ENCODE assay signal across 24 mouse cellular contexts in genomic region chr10:34071650-34072049, GRCm38 (mm10). TPM values are rescaled to one million over a fixed set of nuclear protein-coding genes. Genes with fewer than 3 reads are reported as not detected.
DNase-seq lines count a peak whose midpoint lies in the region; ATAC-seq and TF ChIP-seq lines count a peak whose summit lies in the region.
"Had no signal": no experiment of that assay in that cellular context is flagged by ENCODE, and none has a peak within 500 bp of the region (broad histone marks: within the 10 kb centered on the region; RNA-seq: fewer than 3 reads in every experiment).

No protein-coding gene starts in this region.

- H3K4me3 ChIP-seq in heart, embryonic 11.5 days (ENCODE audit: low read depth, low read length), result no peak overlapping the region
- H3K4me3 ChIP-seq in layer of hippocampus, adult 2 months, result no peak overlapping the region
- no peak overlapping the region for H3K4me3 ChIP-seq in myocyte
- H3K4me3 ChIP-seq: limb, embryonic 15.5 days; neural tube, embryonic 12.5 days; stomach, embryonic 15.5 days had no signal

- in situ Hi-C loops in Patski (cut with MboI; ENCODE audit: low pct_unique_long_range_greater_than_20kb), result no loop called here

- no peak for TF ChIP-seq POLR2A in myocyte (IDR thresholded peaks at IDR 0.05; ENCODE audit: insufficient read length, low read depth)

- ATAC-seq in heart, embryonic 11.5 days (replicated peaks; ENCODE audit: insufficient number of reproducible peaks, low FRiP score, low TSS enrichment), result no peak
- peak; percentile 67 for ATAC-seq in Patski

- H3K27ac ChIP-seq in heart, embryonic 11.5 days (ENCODE audit: low read depth, low read length), result peak overlapping the region; percentile 48
- H3K27ac ChIP-seq in layer of hippocampus, adult 2 months, result no peak overlapping the region
- H3K27ac ChIP-seq: hindbrain, embryonic 14.5 days; limb, embryonic 15.5 days; neural tube, embryonic 12.5 days; stomach, embryonic 15.5 days had no signal

- DNase-seq in heart, adult 8-10 months (ENCODE audit: low spot score), result no peak
- no peak for DNase-seq in layer of hippocampus, adult 2 months (ENCODE audit: low spot score in 2 of 2)
- DNase-seq in layer of hippocampus, adult 18-20 months (ENCODE audit: low spot score in 2 of 2), result no peak
- DNase-seq in Patski (ENCODE audit: low read depth, low spot score), result no peak
- DNase-seq in adrenal gland, adult (ENCODE audit: inconsistent age in 2 of 2, low spot score in 1 of 2), result no peak
- DNase-seq: adrenal gland, postnatal 14 days; cerebellum, adult 18-20 months; gastrocnemius, postnatal 14 days; kidney, adult 2 months; kidney, postnatal 36 days; right cerebral cortex, postnatal 14 days; thymus, postnatal 25 days had no signal

- H3K4me1 ChIP-seq in heart, embryonic 11.5 days (ENCODE audit: control insufficient read depth, insufficient read depth, low read length), result no peaks in the 10 kb centered on the region
- H3K4me1 ChIP-seq: limb, embryonic 15.5 days; neural tube, embryonic 12.5 days; stomach, embryonic 15.5 days had no signal

- WGBS in heart, embryonic 11.5 days (ENCODE audit: insufficient replicate concordance), result 61% methylated on average over 2 of the region's 2 CpGs

- H3K4me2 ChIP-seq in heart, embryonic 11.5 days, result no peak overlapping the region
- peak overlapping the region; percentile 55 for H3K4me2 ChIP-seq in myocyte (ENCODE audit: low read depth)
- H3K4me2 ChIP-seq: hindbrain, embryonic 14.5 days; limb, embryonic 15.5 days; neural tube, embryonic 12.5 days had no signal

- H3K36me3 ChIP-seq in heart, embryonic 11.5 days (ENCODE audit: control insufficient read depth, insufficient read depth, low read length), result no peaks in the 10 kb centered on the region
- no peaks in the 10 kb centered on the region for H3K36me3 ChIP-seq in myocyte (ENCODE audit: control insufficient read depth, insufficient read depth)
- H3K36me3 ChIP-seq: limb, embryonic 15.5 days; neural tube, embryonic 12.5 days; stomach, embryonic 15.5 days had no signal

- no peak overlapping the region for H3ac ChIP-seq in myocyte (ENCODE audit: control insufficient read depth, insufficient read length)

- H3K9me3 ChIP-seq in heart, embryonic 11.5 days (replicated peaks; ENCODE audit: control insufficient read depth, low read length), result no peaks in the 10 kb centered on the region
- H3K9me3 ChIP-seq: limb, embryonic 15.5 days; neural tube, embryonic 12.5 days; stomach, embryonic 15.5 days had no signal

- no peaks in the 10 kb centered on the region for H3K79me2 ChIP-seq in myocyte (ENCODE audit: control insufficient read depth, insufficient read depth)

- H3K9ac ChIP-seq in heart, embryonic 11.5 days (ENCODE audit: low read depth, low read length), result no peak overlapping the region
- H3K9ac ChIP-seq: hindbrain, embryonic 14.5 days; limb, embryonic 15.5 days; neural tube, embryonic 12.5 days; stomach, embryonic 15.5 days had no signal

- POLR2A ChIA-PET in Patski (lab: Charles Lee), result no interaction called here

- no peaks in the 10 kb centered on the region for H3K27me3 ChIP-seq in heart, embryonic 11.5 days (ENCODE audit: control insufficient read depth, insufficient read depth, low read length)
- H3K27me3 ChIP-seq in Patski (no peaks in the 10 kb centered on the region), myocyte (ENCODE audit: control insufficient read depth, insufficient read depth, insufficient read length) (no peaks in the 10 kb centered on the region)
- H3K27me3 ChIP-seq: limb, embryonic 15.5 days; neural tube, embryonic 12.5 days; stomach, embryonic 15.5 days had no signal

- TF ChIP-seq CTCF in layer of hippocampus, adult 2 months (conservative IDR thresholded peaks at IDR 0.05), result peak; percentile 60
- peak; percentile 42 for TF ChIP-seq CTCF in Patski (IDR thresholded peaks at IDR 0.05)

- CTCF ChIA-PET in Patski (lab: Charles Lee), result interaction anchor here (1.1 to 2.4 kb wide), 5 partner anchors 9 to 35 kb away, joined by 4 to 9 read pairs (median 5); no protein-coding TSS in a partner anchor

TF ChIP-seq in myocyte, 11 proteins besides CTCF, POLR2A, EP300 and RAD21:
- TF ChIP-seq MYOD1 (IDR thresholded peaks at IDR 0.05; ENCODE audit: control insufficient read depth in 1 of 3, insufficient read length in 2 of 3, low read depth in 2 of 3), result no peak
- no peak for TF ChIP-seq SRF (IDR thresholded peaks at IDR 0.05; ENCODE audit: control insufficient read depth, insufficient read length, low read depth)
- TF ChIP-seq MYOG (IDR thresholded peaks at IDR 0.05; ENCODE audit: control insufficient read depth in 1 of 3, insufficient read depth in 1 of 3, insufficient read length in 2 of 3, low read depth in 2 of 3), result no peak
- no peak for TF ChIP-seq USF1 (IDR thresholded peaks at IDR 0.05; ENCODE audit: low read depth)
- TF ChIP-seq POLR2AphosphoS2 (IDR thresholded peaks at IDR 0.05; ENCODE audit: insufficient read length, low read depth), result no peak
- TF ChIP-seq REST (IDR thresholded peaks at IDR 0.05; ENCODE audit: insufficient read depth, insufficient read length), result no peak
- no peak for TF ChIP-seq MAX (IDR thresholded peaks at IDR 0.05; ENCODE audit: low read depth)
- TF ChIP-seq TCF12 (IDR thresholded peaks at IDR 0.05; ENCODE audit: insufficient read depth, poor library complexity, severe bottlenecking), result no peak
- TF ChIP-seq TCF3 (IDR thresholded peaks at IDR 0.05; ENCODE audit: insufficient read length, low read depth), result no peak
- no peak for TF ChIP-seq CEBPB (IDR thresholded peaks at IDR 0.05; ENCODE audit: insufficient read depth, poor library complexity, severe bottlenecking)
- no peak for TF ChIP-seq E2F4 (IDR thresholded peaks at IDR 0.05; ENCODE audit: insufficient read depth)

RNA-seq across cellular contexts. Expression of gene Calhm5, which starts 24.7 kb away (rescaled TPM):
- 0.86 and 1.2 TPM in 2 replicates for polyA plus RNA-seq in heart, embryonic 11.5 days (2014; fragmentation: Nextera tagmentation; extraction: Ambion mirVana)
- total RNA-seq in heart, adult 8-10 months (2022), result 1 to 10 TPM in 1 of 4 experiments, under 1 TPM in 3; 0.63 to 1.1 (median 0.81) TPM
- 1 to 10 TPM; 3.9 to 4.7 TPM for total RNA-seq in layer of hippocampus, adult 2 months (2021)
- 1 to 10 TPM; 4.0 to 4.1 TPM for total RNA-seq in layer of hippocampus, adult 18-20 months (2021)
- 0.59 TPM for polyA plus RNA-seq in Patski (2021)
- polyA plus RNA-seq in myocyte (2012; fragmentation: generic; extraction: Trizol), result 0.08 TPM
- total RNA-seq: megakaryocyte-erythroid progenitor cell, adult 5-6 weeks had no signal

RNA-seq across cellular contexts. Expression of gene Calhm4, which starts 27.5 kb away (rescaled TPM):
- polyA plus RNA-seq in heart, embryonic 11.5 days (2014; fragmentation: Nextera tagmentation; extraction: Ambion mirVana), result 0.06 TPM in 1 of 2 replicates, not detected in the other
- not detected for total RNA-seq in heart, adult 8-10 months (2022)
- total RNA-seq in layer of hippocampus, adult 2 months (2021), result not detected
- not detected for total RNA-seq in layer of hippocampus, adult 18-20 months (2021)
- 0.03 TPM for polyA plus RNA-seq in Patski (2021)
- polyA plus RNA-seq in myocyte (2012; fragmentation: generic; extraction: Trizol), result not detected
- total RNA-seq: adrenal gland, postnatal 14 days; gastrocnemius, postnatal 14 days; layer of hippocampus, postnatal 14 days; left cerebral cortex, postnatal 25 days; megakaryocyte-erythroid progenitor cell, adult 5-6 weeks had no signal
- polyA plus RNA-seq: heart, postnatal 0 days; hindbrain, embryonic 14.5 days; kidney, adult 2 months; limb, embryonic 15.5 days; liver, embryonic 16.5 days; neural tube, embryonic 12.5 days; spleen, adult 2 months; stomach, embryonic 15.5 days had no signal

RNA-seq across cellular contexts. Expression of gene Trappc3l, which starts 34.3 kb away (rescaled TPM):
- not detected in 2 replicates for polyA plus RNA-seq in heart, embryonic 11.5 days (2014; fragmentation: Nextera tagmentation; extraction: Ambion mirVana)
- not detected for total RNA-seq in heart, adult 8-10 months (2022)
- under 1 TPM in 1 of 2 experiments, not detected in 1; 0.39 TPM for total RNA-seq in layer of hippocampus, adult 2 months (2021)
- total RNA-seq in layer of hippocampus, adult 18-20 months (2021), result under 1 TPM in 1 of 2 experiments, not detected in 1; 0.64 TPM
- polyA plus RNA-seq in Patski (2021), result not detected
- not detected for polyA plus RNA-seq in myocyte (2012; fragmentation: generic; extraction: Trizol)
- total RNA-seq: adrenal gland, postnatal 14 days; gastrocnemius, postnatal 14 days; megakaryocyte-erythroid progenitor cell, adult 5-6 weeks had no signal
- polyA plus RNA-seq: heart, postnatal 0 days; hindbrain, embryonic 14.5 days; kidney, adult 2 months; limb, embryonic 15.5 days; liver, embryonic 16.5 days; neural tube, embryonic 12.5 days; spleen, adult 2 months; stomach, embryonic 15.5 days had no signal

RNA-seq across cellular contexts. Expression of gene Rwdd1, which starts 52.2 kb away (rescaled TPM):
- polyA plus RNA-seq in heart, embryonic 11.5 days (2014; fragmentation: Nextera tagmentation; extraction: Ambion mirVana), result 118 and 126 TPM in 2 replicates
- 100 to 1,000 TPM; 111 to 118 (median 114) TPM for total RNA-seq in heart, adult 8-10 months (2022)
- total RNA-seq in layer of hippocampus, adult 2 months (2021), result 100 to 1,000 TPM in 1 of 2 experiments, 10 to 100 TPM in 1; 94.7 to 112 TPM
- total RNA-seq in layer of hippocampus, adult 18-20 months (2021), result 100 to 1,000 TPM; 101 to 103 TPM
- polyA plus RNA-seq in Patski (2021) (93.8 TPM), myocyte (2012; fragmentation: generic; extraction: Trizol) (83.6 TPM)

RNA-seq across cellular contexts. Expression of gene Calhm6, which starts 56.1 kb away (rescaled TPM):
- polyA plus RNA-seq in heart, embryonic 11.5 days (2014; fragmentation: Nextera tagmentation; extraction: Ambion mirVana), result 0.29 and 0.68 TPM in 2 replicates
- under 1 TPM in 2 of 4 experiments, not detected in 2; 0.24 to 0.26 TPM for total RNA-seq in heart, adult 8-10 months (2022)
- total RNA-seq in layer of hippocampus, adult 2 months (2021), result under 1 TPM; 0.44 to 0.56 TPM
- not detected for total RNA-seq in layer of hippocampus, adult 18-20 months (2021)
- polyA plus RNA-seq in Patski (2021) (not detected), myocyte (2012; fragmentation: generic; extraction: Trizol) (0.05 TPM)
